Mouse (Mus musculus): ENCODE results near the gene Ddost.

DNA sequence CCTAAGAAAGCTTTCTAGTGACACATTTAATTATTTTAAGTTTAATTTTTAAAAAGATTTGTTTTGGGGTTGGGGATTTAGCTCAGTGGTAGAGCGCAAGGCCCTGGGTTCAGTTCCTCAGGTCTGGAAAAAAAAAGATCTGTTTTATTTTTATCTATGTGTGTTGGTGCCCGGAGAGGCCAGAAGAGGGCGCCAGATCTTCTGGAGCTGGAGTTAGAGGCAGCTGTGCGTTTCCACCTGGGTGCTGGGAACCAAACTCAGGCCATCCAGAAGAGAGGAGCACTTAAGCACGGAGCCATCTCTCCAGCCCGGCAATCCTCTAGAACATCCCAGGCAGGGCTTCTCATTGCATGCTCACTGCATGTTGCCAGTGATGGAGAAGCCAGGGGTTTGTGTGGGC, 11.8 kb downstream of the Ddost start:
- TF ChIP-seq CTCF (IDR thresholded peaks at IDR 0.05; ENCODE audit: borderline replicate concordance, insufficient read depth, low read length) (no peak), POLR2A (IDR thresholded peaks at IDR 0.05; ENCODE audit: low read depth, low read length) (no peak)

All from embryonic fibroblast, embryonic 13.5 days (primary cell).